ENCODE assay signal across 15 mouse cellular contexts in the genomic region with DNA sequence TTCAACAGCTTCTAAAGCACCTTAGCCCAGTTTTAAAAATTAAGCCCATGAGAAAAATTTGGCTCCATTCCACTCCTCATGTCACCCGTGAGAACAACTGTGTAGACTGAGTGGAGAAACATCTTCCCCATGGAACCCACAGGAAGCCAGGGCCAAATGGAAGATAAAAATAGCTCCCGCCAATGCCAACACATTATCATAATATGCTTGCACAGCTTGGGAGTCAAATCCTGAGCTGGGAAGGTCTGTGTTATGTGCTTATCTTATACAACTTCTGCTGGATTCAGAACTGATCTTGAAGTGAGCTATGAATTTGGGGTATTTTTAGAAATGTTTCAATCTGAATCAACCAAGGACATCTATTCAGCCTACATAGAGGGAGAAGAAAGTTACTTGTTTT.
DNase-seq lines count a peak whose midpoint lies in the region.
"Had no signal": no experiment of that assay in that cellular context is flagged by ENCODE, and none has a peak within 500 bp of the region (broad histone marks: within the 10 kb centered on the region; RNA-seq: fewer than 3 reads in every experiment).

No protein-coding gene starts in this region.

- intact Hi-C loops in heart, postnatal 36 days (cut with DNase I): no loop called here
- intact Hi-C loops in left cerebral cortex, postnatal 25 days (cut with DNase I): no loop called here

- peak; percentile 7 for DNase-seq in adrenal gland, postnatal 10 days
- DNase-seq in adrenal gland, postnatal 4 days (ENCODE audit: low spot score in 2 of 2): no peak
- DNase-seq in heart, adult 8-10 months (ENCODE audit: low spot score): peak; percentile 0
- DNase-seq in heart, postnatal 36 days: no peak
- peak; percentile 24 for DNase-seq in layer of hippocampus, adult 9-11 months
- DNase-seq in layer of hippocampus, postnatal 25 days (ENCODE audit: extremely low spot score in 1 of 2, low spot score in 1 of 2): no peak
- DNase-seq in left cerebral cortex, postnatal 25 days (ENCODE audit: low spot score in 2 of 2): peak; percentile 3 to 73
- no peak for DNase-seq in spleen, postnatal 14 days (ENCODE audit: low spot score in 2 of 2)
- DNase-seq: cerebellum, adult 9-10 months; gastrocnemius, postnatal 36 days; kidney, adult 18-20 months; kidney, postnatal 25 days; liver, embryonic 13.5 days; lung, postnatal 10 days; retina, postnatal 1 day had no signal

Comparison
In these comparisons a context has a peak if more than half of its experiments do, and no peak if none do; other contexts are left out.
1. DNase-seq: peak in adrenal gland, postnatal 10 days (single experiment), heart, adult 8-10 months (single experiment), layer of hippocampus, adult 9-11 months (single experiment) and left cerebral cortex, postnatal 25 days (2 of 2); none in adrenal gland, postnatal 4 days (0 of 2), heart, postnatal 36 days (0 of 2), layer of hippocampus, postnatal 25 days (0 of 2) and spleen, postnatal 14 days (0 of 2).